Mouse (Mus musculus) embryonic fibroblast, embryonic 13.5 days (primary cell): ENCODE results near the gene Gm26602.

ENCODE experiments used
- CTCF ChIP-seq: IDR thresholded peaks from 2 replicates; pipeline ENCODE4 v1.5.1; 2011; ENCODE audit warnings: mild to moderate bottlenecking, control low read depth, low read length, moderate library complexity, borderline replicate concordance; ENCODE audit not compliant: insufficient read depth
- POLR2A ChIP-seq: IDR thresholded peaks from 2 replicates; pipeline ENCODE4 v1.6.1; 2011; ENCODE audit warnings: low read depth, mild to moderate bottlenecking, control low read depth, low read length, moderate library complexity

GRCm38 (mm10) chr10:79928030-79928694 is 17.5 kb downstream of the Gm26602 start:
- TF ChIP-seq POLR2A (no peak), CTCF (no peak)
